Mouse (Mus musculus) lung, postnatal 0 days (tissue): ENCODE measurements around the gene Plekha1. TPM values are rescaled to one million over a fixed set of nuclear protein-coding genes. Genes with fewer than 3 reads are reported as not detected.

Experiments
- ATAC-seq: fragments of 200-750 bp; cut with Nextera tagmentation; 2 replicates; pipeline ENCODE4 v1.8.0; 2017; ENCODE audit warnings: moderate library complexity
- DNase-seq: peaks from one replicate; pipeline ENCODE4 v3.0.0-alpha.2; 2016; ENCODE audit warnings: low spot score
- H3K27ac ChIP-seq: fragments of 300-500 bp; sonication (generic); 2 replicates; pipeline ENCODE4 v1.5.1; 2014; ENCODE audit warnings: antibody characterized with exemption, mild to moderate bottlenecking, low read length, mixed read lengths
- H3K27me3 ChIP-seq: fragments of 300-500 bp; sonication (generic); replicated peaks from 2 replicates; pipeline ENCODE4 v1.6.1; 2014; ENCODE audit warnings: low read length, mixed read lengths; ENCODE audit not compliant: insufficient read depth
- H3K36me3 ChIP-seq: fragments of 300-500 bp; sonication (generic); 2 replicates; pipeline ENCODE4 v1.6.1; 2014; ENCODE audit warnings: low read length, mixed read lengths; ENCODE audit not compliant: insufficient read depth
- H3K4me1 ChIP-seq: fragments of 300-500 bp; sonication (generic); 2 replicates; pipeline ENCODE4 v1.6.1; 2014; ENCODE audit warnings: antibody characterized with exemption, low read depth, low read length, mixed read lengths; ENCODE audit not compliant: insufficient read depth
- H3K4me2 ChIP-seq: fragments of 300-500 bp; sonication (generic); replicated peaks from 2 replicates; pipeline ENCODE4 v1.6.1; 2014; ENCODE audit warnings: low read depth, mild to moderate bottlenecking, low read length, moderate library complexity, mixed read lengths
- H3K4me3 ChIP-seq: fragments of 300-500 bp; sonication (generic); 2 replicates; pipeline ENCODE4 v1.5.1; 2014; ENCODE audit warnings: low read depth, low read length
- H3K9ac ChIP-seq: fragments of 300-500 bp; sonication (generic); replicated peaks from 2 replicates; pipeline ENCODE4 v1.6.1; 2014; ENCODE audit warnings: low read depth, mild to moderate bottlenecking
- H3K9me3 ChIP-seq: fragments of 300-500 bp; sonication (generic); 2 replicates; pipeline ENCODE4 v1.6.1; 2016; ENCODE audit warnings: low read length, mixed read lengths
- CTCF ChIP-seq: IDR thresholded peaks from 2 replicates; pipeline ENCODE4 v1.5.1; 2016; ENCODE audit warnings: antibody characterized with exemption, mild to moderate bottlenecking
- EP300 ChIP-seq: IDR thresholded peaks from 2 replicates; pipeline ENCODE4 v1.6.1; 2016; ENCODE audit warnings: antibody characterized with exemption, mild to moderate bottlenecking, control low read depth
- WGBS: fragments of 180-500 bp; shearing (Covaris S2); extraction: QIAGEN DNeasy Blood & Tissue Kit; methylation state at CpG from one replicate; pipeline ENCODE4 v1.1.7; 2014; 5-methylcytosine and 5-hydroxymethylcytosine counted together
- polyA plus RNA-seq: library from polyadenylated mRNA; unstranded; fragments of >200 nt; fragmentation: Nextera tagmentation; extraction: Ambion mirVana; gene quantifications from 2 replicates; pipeline ENCODE4 v1.2.1, GENCODE M21; 2015

Gene Plekha1
- polyA plus RNA-seq, 1 experiment from 2014 or later = 74.5 TPM

DNA sequence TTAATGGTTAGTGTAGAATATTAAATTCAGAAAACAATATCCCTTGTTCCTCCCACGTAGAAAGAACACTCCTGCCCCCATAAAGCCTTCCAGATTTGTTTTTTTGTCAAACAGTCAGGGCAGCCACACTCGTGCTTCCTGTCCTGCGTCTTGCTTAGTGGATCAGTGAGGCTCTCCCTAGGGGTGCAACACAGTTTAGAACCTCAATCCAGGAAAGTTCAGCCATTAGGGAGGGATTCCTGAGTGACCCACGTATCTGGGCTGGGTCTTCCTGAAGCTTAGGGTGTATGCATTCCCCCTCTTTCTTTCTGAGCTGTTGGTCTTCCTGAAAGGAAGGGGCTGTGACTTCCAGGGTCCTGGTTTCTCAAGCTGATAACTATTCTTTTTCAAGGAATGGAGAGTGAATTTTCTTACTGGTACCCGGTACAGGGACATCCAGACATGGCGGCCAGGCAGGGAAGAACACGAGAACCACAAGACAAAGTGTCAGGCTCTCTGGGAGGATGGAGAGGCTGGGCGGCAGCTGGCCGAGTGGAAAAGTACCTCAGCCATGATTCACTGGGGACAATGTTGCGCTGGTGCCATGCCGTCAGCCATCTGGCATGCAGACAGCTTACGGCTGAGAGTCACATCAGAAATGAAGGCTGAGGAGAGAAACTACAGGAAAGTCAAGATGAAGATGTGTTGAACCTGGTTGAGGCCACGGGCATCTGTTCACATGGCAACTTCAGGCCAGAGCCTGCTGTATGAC lies 57.6 kb downstream of the Plekha1 start:
- TF ChIP-seq CTCF (no peak), EP300 (no peak)
- H3K27ac ChIP-seq = no peak overlapping the region

DNA sequence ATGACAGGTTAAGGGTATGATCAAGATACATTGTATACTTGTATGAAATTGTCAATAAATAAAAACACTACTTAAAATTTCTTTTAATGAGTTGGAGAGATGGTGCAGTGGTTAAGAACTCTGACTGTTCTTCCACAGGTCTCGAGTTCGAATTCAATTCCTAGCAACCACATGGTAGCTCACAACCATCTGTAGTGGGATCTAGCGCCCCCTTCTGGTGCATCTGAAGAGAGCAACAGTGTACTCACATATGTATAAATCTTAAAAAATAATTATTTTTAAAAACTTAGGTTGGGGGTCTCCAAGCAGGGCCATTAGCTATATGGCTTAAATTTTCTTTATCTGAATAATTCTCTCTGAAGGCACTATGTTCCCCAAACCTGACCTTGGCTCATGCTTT lies 64.8 kb downstream of the Plekha1 start:
- peaks cover 3% of the 10 kb centered on the region; the same call in 1 of the 2 replicates for H3K4me1 ChIP-seq
- H3K9ac ChIP-seq = no peak overlapping the region
- H3K36me3 ChIP-seq = no peaks in the 10 kb centered on the region
- 0 out of 2 replicates have a peak, but pooled peaks cover 16% of the 10 kb centered on the region for H3K27me3 ChIP-seq
- no peak overlapping the region for H3K27ac ChIP-seq
- H3K4me2 ChIP-seq = no peak overlapping the region
- no peaks in the 10 kb centered on the region for H3K9me3 ChIP-seq
- H3K4me3 ChIP-seq = no peak overlapping the region
- TF ChIP-seq CTCF = peak; percentile 34
- no peak for TF ChIP-seq EP300
- ATAC-seq (no peak), DNase-seq (no peak)
- 66% methylated on average over 3 of the region's 3 CpGs for WGBS

More for the DNA sequence above, 57.6 kb downstream of the Plekha1 start:
- Histone ChIP-seq H3K36me3 (no peaks in the 10 kb centered on the region), H3K4me1 (no peaks in the 10 kb centered on the region), H3K4me2 (no peak overlapping the region), H3K27me3 (no peaks in the 10 kb centered on the region), H3K4me3 (no peak overlapping the region), H3K9me3 (no peaks in the 10 kb centered on the region), H3K9ac (no peak overlapping the region)
- DNase-seq (no peak), ATAC-seq (no peak)
- 69% methylated on average over 13 of the region's 13 CpGs for WGBS

DNA sequence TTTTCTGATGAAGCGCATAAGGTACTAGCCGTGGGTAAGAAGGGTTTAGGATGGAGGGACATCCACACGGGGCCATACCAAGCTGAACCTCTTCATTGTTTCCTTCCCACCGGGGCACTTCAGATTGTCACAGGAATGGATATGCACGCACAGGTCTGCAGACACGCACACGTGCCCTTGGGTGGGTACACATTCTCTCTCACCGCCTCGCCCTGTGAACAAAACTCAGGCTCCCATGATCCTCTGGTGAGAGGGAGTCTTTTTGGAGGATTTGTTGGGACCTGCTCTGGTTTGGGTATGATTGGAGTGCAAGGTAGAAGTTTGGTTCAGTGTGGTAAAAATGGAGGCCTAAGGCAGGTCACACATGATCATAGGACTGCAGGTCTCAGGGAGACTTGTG lies 67.4 kb downstream of the Plekha1 start:
- TF ChIP-seq EP300 = no peak
- TF ChIP-seq CTCF = no peak
- Histone ChIP-seq H3K36me3 (no peaks in the 10 kb centered on the region), H3K4me1 (peaks cover 7% of the 10 kb centered on the region; the same call in 1 of the 2 replicates), H3K9me3 (no peaks in the 10 kb centered on the region), H3K9ac (no peak overlapping the region), H3K4me3 (no peak overlapping the region), H3K27me3 (peaks cover 30% of the 10 kb centered on the region; the same call in 1 of the 2 replicates), H3K27ac (no peak overlapping the region), H3K4me2 (no peak overlapping the region)
- WGBS = 78% methylated on average over 9 of the region's 9 CpGs
- ATAC-seq = no peak
- no peak for DNase-seq

DNA sequence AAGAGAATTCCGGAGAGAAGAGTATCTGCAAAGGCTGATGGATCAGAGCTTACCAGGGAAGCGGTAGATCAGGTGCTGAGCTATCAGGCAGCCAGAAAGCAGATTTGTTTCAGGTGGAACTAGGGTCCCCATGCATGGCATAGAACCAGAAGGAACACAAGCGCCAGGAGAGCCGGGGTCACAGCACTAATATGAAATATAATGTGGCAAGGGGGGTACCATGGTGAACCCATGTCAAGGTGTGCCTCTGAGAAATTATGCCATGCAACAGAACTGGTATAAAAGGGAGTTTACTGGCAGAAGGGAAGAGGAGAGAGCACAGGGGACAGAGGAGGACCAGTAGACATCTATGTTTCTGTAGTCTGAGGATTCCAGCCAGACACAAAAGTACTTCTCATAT lies 69.1 kb downstream of the Plekha1 start:
- ATAC-seq = no peak
- Histone ChIP-seq H3K4me1 (peaks cover 7% of the 10 kb centered on the region; the same call in 1 of the 2 replicates), H3K27ac (no peak overlapping the region), H3K4me3 (no peak overlapping the region), H3K36me3 (no peaks in the 10 kb centered on the region), H3K9ac (no peak overlapping the region), H3K4me2 (no peak overlapping the region), H3K27me3 (peaks cover 34% of the 10 kb centered on the region; the same call in 1 of the 2 replicates), H3K9me3 (no peaks in the 10 kb centered on the region)
- no peak for DNase-seq
- 84% methylated on average over 4 of the region's 4 CpGs for WGBS
- TF ChIP-seq EP300 (no peak), CTCF (no peak)

DNA sequence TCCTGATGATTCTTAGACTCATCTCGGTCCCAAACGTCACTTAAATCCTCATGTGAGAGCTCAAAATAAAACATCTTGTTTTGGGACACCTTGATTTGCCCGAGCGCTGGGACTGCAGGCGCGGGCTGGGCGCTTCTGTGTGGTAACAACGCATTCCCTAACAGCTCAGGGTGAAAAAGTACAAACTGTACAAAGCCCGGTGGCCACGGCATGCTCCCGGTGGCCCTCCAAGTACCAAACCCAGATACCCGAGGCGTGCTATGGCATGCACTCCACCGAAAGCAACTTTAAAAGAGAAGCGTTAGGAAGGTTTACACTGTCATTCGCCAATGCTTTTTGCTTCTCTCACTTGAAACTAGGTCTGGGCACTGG lies 69.9 kb downstream of the Plekha1 start:
- peaks cover 34% of the 10 kb centered on the region; the same call in 1 of the 2 replicates for H3K27me3 ChIP-seq
- 4% methylated on average over 16 of the region's 16 CpGs for WGBS

DNA sequence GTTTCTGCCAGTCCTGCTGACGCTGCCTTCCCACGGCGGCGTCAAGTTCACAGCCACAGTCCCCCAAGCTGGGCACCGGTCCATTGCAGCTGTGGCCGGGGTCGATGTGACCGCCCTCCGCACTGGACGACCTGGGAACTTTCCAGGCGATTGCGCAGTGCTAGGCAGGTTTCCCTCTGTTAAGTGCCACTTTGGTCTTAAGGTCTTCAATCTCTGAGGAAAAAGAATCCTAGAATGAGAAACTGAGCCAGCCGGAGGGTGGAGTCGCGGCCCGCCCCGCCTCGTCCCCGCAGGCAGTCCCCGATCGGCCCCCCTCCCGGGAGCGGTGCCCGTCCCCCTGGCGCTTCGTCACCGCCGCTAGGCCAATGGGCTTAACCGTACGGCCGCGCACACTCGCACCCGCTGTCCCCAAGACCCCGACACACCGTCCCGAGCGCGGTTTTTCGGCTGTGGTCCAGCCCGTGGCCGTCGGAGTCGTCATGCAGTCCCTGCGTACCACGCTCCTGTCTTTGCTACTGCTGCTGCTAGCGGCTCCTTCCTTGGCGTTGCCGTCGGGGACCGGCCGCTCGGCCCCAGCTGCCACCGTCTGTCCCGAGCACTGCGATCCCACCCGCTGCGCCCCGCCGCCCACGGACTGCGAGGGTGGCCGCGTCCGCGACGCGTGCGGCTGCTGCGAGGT lies 70.4 kb downstream of the Plekha1 start, which contains the start of gene Htra1:
TSS of gene Htra1 (plus strand) at position 319 of the 679 bp plus-strand sequence.
- Histone ChIP-seq H3K27ac (no peak within 1 kb of the TSS), H3K9me3 (no peaks in the 10 kb centered on the region), H3K4me2 (peak within 1 kb of the TSS; percentile 80), H3K36me3 (no peaks in the 10 kb centered on the region), H3K4me1 (peaks cover 7% of the 10 kb centered on the region; the same call in 1 of the 2 replicates), H3K27me3 (peaks cover 34% of the 10 kb centered on the region; the same call in 1 of the 2 replicates), H3K9ac (peak within 1 kb of the TSS; percentile 19; the same call in 1 of the 2 replicates), H3K4me3 (peak within 1 kb of the TSS; percentile 49)
- no peak for TF ChIP-seq EP300
- TF ChIP-seq CTCF = no peak
- WGBS = 1% methylated on average over 55 of the region's 70 CpGs
- DNase-seq = peak; percentile 49
- peak; percentile 86 for ATAC-seq

More for the DNA sequence above, 69.9 kb downstream of the Plekha1 start:
- Histone ChIP-seq H3K27ac (no peak overlapping the region), H3K4me2 (peak overlapping the region; percentile 80), H3K4me1 (peaks cover 7% of the 10 kb centered on the region; the same call in 1 of the 2 replicates), H3K9me3 (no peaks in the 10 kb centered on the region), H3K9ac (0 out of 2 replicates have a peak overlapping the region, but pooled peaks have one; percentile 19), H3K36me3 (no peaks in the 10 kb centered on the region), H3K4me3 (peak overlapping the region; percentile 49)
- DNase-seq (no peak), ATAC-seq (peak; percentile 67)
- no peak for TF ChIP-seq EP300
